Mouse (Mus musculus) central nervous system, embryonic 14 days (tissue): ENCODE measurements around the gene Olfr1392. TPM values are rescaled to one million over a fixed set of nuclear protein-coding genes. Genes with fewer than 3 reads are reported as not detected.

Experiments
- polyA plus RNA-seq: library from polyadenylated mRNA; depleted of rRNA; stranded (reverse); fragments of >200 nt; gene quantifications from 2 replicates; pipeline ENCODE4 v1.2.3, GENCODE M21; 2012; rRNA removed

The Olfr1392 gene
- polyA plus RNA-seq: 0.18 and 0.40 TPM in 2 replicates

GRCm38 (mm10) chr11:49284982-49285381 is at the start of gene Olfr1392:
Gene Olfr1392 (plus strand): TSS chr11:49285282.

GRCm38 (mm10) chr11:49243727-49244594 is 41.1 kb upstream of the Olfr1392 start, which contains the start of gene Mgat1:
Gene Mgat1 (plus strand): TSS chr11:49244191.

GRCm38 (mm10) chr11:49278222-49278621 is 6.9 kb upstream of the Olfr1392 start, which contains the start of gene Olfr1393:
Gene Olfr1393 (plus strand): TSS chr11:49278304.

GRCm38 (mm10) chr11:49304441-49304840 is 19.4 kb downstream of the Olfr1392 start, which contains the start of gene Olfr10:
Gene Olfr10 (plus strand): TSS chr11:49304741.

GRCm38 (mm10) chr11:49322442-49322841 is 37.4 kb downstream of the Olfr1392 start, which contains the start of gene Olfr1391:
Gene Olfr1391 (plus strand): TSS chr11:49322742.

GRCm38 (mm10) chr11:49334888-49335287 is 49.8 kb downstream of the Olfr1392 start, which contains the start of gene Olfr1390:
Gene Olfr1390 (plus strand): TSS chr11:49335188.

Other genes with a start within 250 kb of the Olfr1392 start
- 0.28 and 0.37 TPM in 2 replicates for gene 9930111J21Rik2, start 234.0 kb upstream of the Olfr1392 start, polyA plus RNA-seq
- gene Tgtp2, start 221.1 kb upstream of the Olfr1392 start, polyA plus RNA-seq: 0.32 and 1.3 TPM in 2 replicates
- 1.8 and 2.6 TPM in 2 replicates for gene Ifi47, start 208.7 kb upstream of the Olfr1392 start, polyA plus RNA-seq
- 0.06 TPM in 1 of 2 replicates, not detected in the other for gene Olfr1396, start 170.4 kb upstream of the Olfr1392 start, polyA plus RNA-seq
- gene Olfr1395, start 143.0 kb upstream of the Olfr1392 start, polyA plus RNA-seq: not detected in 2 replicates
- gene Olfr1394, start 130.9 kb upstream of the Olfr1392 start, polyA plus RNA-seq: not detected in 2 replicates
- 0.07 and 0.36 TPM in 2 replicates for gene Btnl9, start 98.1 kb upstream of the Olfr1392 start, polyA plus RNA-seq
- 33.3 and 34.3 TPM in 2 replicates for gene Zfp62, start 82.0 kb upstream of the Olfr1392 start, polyA plus RNA-seq
- 55.9 and 61.6 TPM in 2 replicates for gene Mgat1, start 41.1 kb upstream of the Olfr1392 start, polyA plus RNA-seq
- gene Olfr1393, start 7.0 kb upstream of the Olfr1392 start, polyA plus RNA-seq: 0.20 and 0.21 TPM in 2 replicates
- gene Olfr10, start 19.5 kb downstream of the Olfr1392 start, polyA plus RNA-seq: 0.01 TPM in 1 of 2 replicates, not detected in the other
- gene Olfr1391, start 37.5 kb downstream of the Olfr1392 start, polyA plus RNA-seq: not detected in 2 replicates
- gene Olfr1390, start 49.9 kb downstream of the Olfr1392 start, polyA plus RNA-seq: not detected in 2 replicates
- not detected in 2 replicates for gene Olfr1389, start 137.8 kb downstream of the Olfr1392 start, polyA plus RNA-seq
- gene Olfr1388, start 151.3 kb downstream of the Olfr1392 start, polyA plus RNA-seq: 0.13 and 0.16 TPM in 2 replicates
- not detected in 2 replicates for gene Olfr1387, start 170.1 kb downstream of the Olfr1392 start, polyA plus RNA-seq
- not detected in 2 replicates for gene Olfr1386, start 179.8 kb downstream of the Olfr1392 start, polyA plus RNA-seq
- not detected in 2 replicates for gene Olfr1385, start 203.8 kb downstream of the Olfr1392 start, polyA plus RNA-seq
- not detected in 2 replicates for gene Olfr1384, start 221.4 kb downstream of the Olfr1392 start, polyA plus RNA-seq
- not detected in 2 replicates for gene Olfr1383, start 234.4 kb downstream of the Olfr1392 start, polyA plus RNA-seq
- gene Olfr1382, start 243.0 kb downstream of the Olfr1392 start, polyA plus RNA-seq: not detected in 2 replicates